ENCODE assay signal across 25 mouse cellular contexts in the genomic region with DNA sequence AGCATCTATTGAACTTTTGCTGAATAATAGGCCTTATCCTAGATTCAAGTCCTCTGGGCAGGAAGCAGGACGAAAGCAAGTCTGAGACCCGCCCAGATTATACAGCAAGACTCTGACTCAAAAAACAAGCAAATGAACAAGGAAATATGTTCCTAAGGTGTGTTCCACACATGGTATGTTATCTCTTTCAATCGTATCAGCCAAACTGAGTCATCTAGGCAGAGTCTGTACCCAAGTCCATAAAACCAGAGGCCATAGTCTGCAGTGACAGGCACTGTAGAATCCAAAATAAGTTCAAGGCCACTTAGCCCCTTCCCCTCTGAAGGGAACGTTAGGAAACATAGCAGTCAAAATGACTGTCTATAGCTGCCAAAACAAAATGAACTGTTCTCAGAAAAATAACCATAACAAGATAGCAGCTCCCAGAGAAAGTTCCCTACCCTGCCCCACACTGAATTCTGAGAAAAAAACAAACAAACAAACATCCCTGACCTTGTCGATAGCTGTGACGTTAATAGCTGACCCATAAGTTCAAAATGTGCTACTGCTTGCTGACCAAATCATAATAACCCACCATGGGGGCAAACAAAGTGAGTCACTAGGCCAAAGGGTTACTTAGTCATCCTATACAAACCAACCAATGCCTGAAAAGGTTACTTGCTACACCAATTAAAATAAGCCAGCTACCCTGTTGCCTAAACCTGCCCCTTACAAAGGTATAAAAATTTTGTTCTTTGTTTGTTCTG.
"Had no signal": no experiment of that assay in that cellular context is flagged by ENCODE, and none has a peak within 500 bp of the region (broad histone marks: within the 10 kb centered on the region; RNA-seq: fewer than 3 reads in every experiment).

No protein-coding gene starts in this region.

- DNase-seq: kidney, adult 18-20 months; kidney, adult 9 months; kidney, postnatal 36 days; layer of hippocampus, postnatal 36 days; left cerebral cortex, postnatal 4 days; lung, adult 18-20 months; lung, postnatal 10 days; lung, postnatal 36 days; retina, postnatal 1 day; right cerebral cortex, postnatal 25 days; thymus, adult 2 months; thymus, postnatal 14 days; thymus, postnatal 4 days had no signal

- ATAC-seq: midbrain, embryonic 13.5 days; midbrain, embryonic 16.5 days had no signal

- H3K4me2 ChIP-seq: limb, embryonic 12.5 days; limb, embryonic 15.5 days; lung, embryonic 15.5 days; midbrain, embryonic 13.5 days; neural tube, embryonic 13.5 days had no signal

- H3K27me3 ChIP-seq: limb, embryonic 12.5 days; limb, embryonic 15.5 days; lung, embryonic 15.5 days; megakaryocyte, embryonic 14.5 days; midbrain, embryonic 13.5 days; neural tube, embryonic 13.5 days had no signal

- H3K36me3 ChIP-seq: limb, embryonic 12.5 days; limb, embryonic 15.5 days; lung, embryonic 15.5 days; midbrain, embryonic 10.5 days; midbrain, embryonic 13.5 days; neural tube, embryonic 13.5 days had no signal

- H3K9ac ChIP-seq: limb, embryonic 12.5 days; limb, embryonic 15.5 days; liver, embryonic 14.5 days; lung, embryonic 15.5 days; midbrain, embryonic 13.5 days; neural tube, embryonic 13.5 days had no signal

- H3K27ac ChIP-seq: kidney, postnatal 0 days; left cerebral cortex, adult 2 months; limb, embryonic 12.5 days; limb, embryonic 15.5 days; liver, embryonic 14.5 days; lung, embryonic 15.5 days; midbrain, embryonic 10.5 days; midbrain, embryonic 13.5 days; neural tube, embryonic 13.5 days had no signal

- H3K4me3 ChIP-seq: left cerebral cortex, adult 2 months; limb, embryonic 12.5 days; limb, embryonic 15.5 days; lung, embryonic 15.5 days; megakaryocyte, embryonic 14.5 days; midbrain, embryonic 10.5 days; midbrain, embryonic 13.5 days; myocyte; neural tube, embryonic 13.5 days had no signal

- H3K4me1 ChIP-seq: limb, embryonic 12.5 days; lung, embryonic 15.5 days; midbrain, embryonic 13.5 days; neural tube, embryonic 13.5 days had no signal

- H3K9me3 ChIP-seq: limb, embryonic 12.5 days; limb, embryonic 15.5 days; lung, embryonic 15.5 days; megakaryocyte, embryonic 14.5 days; midbrain, embryonic 10.5 days; midbrain, embryonic 13.5 days; neural tube, embryonic 13.5 days had no signal
